Mouse (Mus musculus): ENCODE results near the gene Nod1. TPM values are rescaled to one million over a fixed set of nuclear protein-coding genes. Genes with fewer than 3 reads are reported as not detected.

Nod1 gene
- polyA plus RNA-seq, 1 experiment from 2014 or later = 2.2 TPM

GRCm38 (mm10) chr6:54943292-54943691 is 29.1 kb downstream of the Nod1 start:
- Histone ChIP-seq H3K4me2 (ENCODE audit: low read length) (no peak overlapping the region), H3K4me3 (replicated peaks; ENCODE audit: low read depth, low read length) (no peak overlapping the region), H3K27me3 (ENCODE audit: control insufficient read depth, insufficient read depth, low read length) (0 out of 2 replicates have a peak, but pooled peaks cover 5% of the 10 kb centered on the region), H3K27ac (replicated peaks; ENCODE audit: low read depth, low read length) (no peak overlapping the region), H3K36me3 (ENCODE audit: control insufficient read depth, insufficient read depth, low read length) (no peaks in the 10 kb centered on the region), H3K9me3 (ENCODE audit: control insufficient read depth, low read length) (no peaks in the 10 kb centered on the region), H3K4me1 (ENCODE audit: control insufficient read depth, insufficient read depth, low read length) (0 out of 2 replicates have a peak, but pooled peaks cover 3% of the 10 kb centered on the region), H3K9ac (replicated peaks; ENCODE audit: low read length) (no peak overlapping the region)
- no peak for ATAC-seq (ENCODE audit: low FRiP score, low TSS enrichment)
- no peak for DNase-seq
- 74% methylated on average over 16 of the region's 16 CpGs for WGBS

GRCm38 (mm10) chr6:54941149-54941548 is 31.3 kb downstream of the Nod1 start:
- no peaks in the 10 kb centered on the region for H3K9me3 ChIP-seq (ENCODE audit: control insufficient read depth, low read length)
- ATAC-seq (ENCODE audit: low FRiP score, low TSS enrichment) (no peak), DNase-seq (no peak)
- no peak overlapping the region for H3K4me3 ChIP-seq (replicated peaks; ENCODE audit: low read depth, low read length)
- H3K4me1 ChIP-seq (ENCODE audit: control insufficient read depth, insufficient read depth, low read length) = 0 out of 2 replicates have a peak, but pooled peaks cover 3% of the 10 kb centered on the region
- 95% methylated on average over 6 of the region's 6 CpGs for WGBS
- no peak overlapping the region for H3K9ac ChIP-seq (replicated peaks; ENCODE audit: low read length)
- H3K27me3 ChIP-seq (ENCODE audit: control insufficient read depth, insufficient read depth, low read length) = 0 out of 2 replicates have a peak, but pooled peaks cover 5% of the 10 kb centered on the region
- no peak overlapping the region for H3K27ac ChIP-seq (replicated peaks; ENCODE audit: low read depth, low read length)
- no peaks in the 10 kb centered on the region for H3K36me3 ChIP-seq (ENCODE audit: control insufficient read depth, insufficient read depth, low read length)
- H3K4me2 ChIP-seq (ENCODE audit: low read length) = no peak overlapping the region

GRCm38 (mm10) chr6:54940126-54940525 is 32.3 kb downstream of the Nod1 start:
- Histone ChIP-seq H3K9ac (replicated peaks; ENCODE audit: low read length) (no peak overlapping the region), H3K4me3 (replicated peaks; ENCODE audit: low read depth, low read length) (no peak overlapping the region), H3K4me1 (ENCODE audit: control insufficient read depth, insufficient read depth, low read length) (0 out of 2 replicates have a peak, but pooled peaks cover 3% of the 10 kb centered on the region), H3K27ac (replicated peaks; ENCODE audit: low read depth, low read length) (no peak overlapping the region), H3K27me3 (ENCODE audit: control insufficient read depth, insufficient read depth, low read length) (0 out of 2 replicates have a peak, but pooled peaks cover 5% of the 10 kb centered on the region), H3K36me3 (ENCODE audit: control insufficient read depth, insufficient read depth, low read length) (no peaks in the 10 kb centered on the region), H3K4me2 (ENCODE audit: low read length) (no peak overlapping the region), H3K9me3 (ENCODE audit: control insufficient read depth, low read length) (no peaks in the 10 kb centered on the region)
- 82% methylated on average over 7 of the region's 7 CpGs for WGBS
- ATAC-seq (ENCODE audit: low FRiP score, low TSS enrichment) (no peak), DNase-seq (peak; percentile 9)

- WGBS = 80% methylated on average over 4 of the region's 4 CpGs
- ATAC-seq (ENCODE audit: low FRiP score, low TSS enrichment) = no peak
These were observed 32.8 kb downstream of the Nod1 start for GRCm38 (mm10) chr6:54939631-54940030.

GRCm38 (mm10) chr6:54936496-54936895 is 35.9 kb downstream of the Nod1 start:
- Histone ChIP-seq H3K9ac (replicated peaks; ENCODE audit: low read length) (no peak overlapping the region), H3K27ac (replicated peaks; ENCODE audit: low read depth, low read length) (no peak overlapping the region), H3K9me3 (ENCODE audit: control insufficient read depth, low read length) (no peaks in the 10 kb centered on the region), H3K4me1 (ENCODE audit: control insufficient read depth, insufficient read depth, low read length) (0 out of 2 replicates have a peak, but pooled peaks cover 3% of the 10 kb centered on the region), H3K4me3 (replicated peaks; ENCODE audit: low read depth, low read length) (no peak overlapping the region), H3K27me3 (ENCODE audit: control insufficient read depth, insufficient read depth, low read length) (no peaks in the 10 kb centered on the region), H3K4me2 (ENCODE audit: low read length) (no peak overlapping the region), H3K36me3 (ENCODE audit: control insufficient read depth, insufficient read depth, low read length) (no peaks in the 10 kb centered on the region)
- no peak for DNase-seq
- 81% methylated on average over 2 of the region's 2 CpGs for WGBS
- ATAC-seq (ENCODE audit: low FRiP score, low TSS enrichment) = no peak

More at GRCm38 (mm10) chr6:54939631-54940030, 32.8 kb downstream of the Nod1 start:
- H3K27ac ChIP-seq (replicated peaks; ENCODE audit: low read depth, low read length) = no peak overlapping the region
- no peaks in the 10 kb centered on the region for H3K9me3 ChIP-seq (ENCODE audit: control insufficient read depth, low read length)
- 0 out of 2 replicates have a peak, but pooled peaks cover 5% of the 10 kb centered on the region for H3K27me3 ChIP-seq (ENCODE audit: control insufficient read depth, insufficient read depth, low read length)
- H3K4me3 ChIP-seq (replicated peaks; ENCODE audit: low read depth, low read length) = no peak overlapping the region
- DNase-seq = no peak
- H3K9ac ChIP-seq (replicated peaks; ENCODE audit: low read length) = no peak overlapping the region
- no peak overlapping the region for H3K4me2 ChIP-seq (ENCODE audit: low read length)
- H3K36me3 ChIP-seq (ENCODE audit: control insufficient read depth, insufficient read depth, low read length) = no peaks in the 10 kb centered on the region
- H3K4me1 ChIP-seq (ENCODE audit: control insufficient read depth, insufficient read depth, low read length) = 0 out of 2 replicates have a peak, but pooled peaks cover 3% of the 10 kb centered on the region

GRCm38 (mm10) chr6:54934930-54935329 is 37.5 kb downstream of the Nod1 start:
- Histone ChIP-seq H3K27ac (replicated peaks; ENCODE audit: low read depth, low read length) (no peak overlapping the region), H3K9ac (replicated peaks; ENCODE audit: low read length) (no peak overlapping the region), H3K4me2 (ENCODE audit: low read length) (no peak overlapping the region), H3K4me1 (ENCODE audit: control insufficient read depth, insufficient read depth, low read length) (no peaks in the 10 kb centered on the region), H3K9me3 (ENCODE audit: control insufficient read depth, low read length) (no peaks in the 10 kb centered on the region), H3K4me3 (replicated peaks; ENCODE audit: low read depth, low read length) (no peak overlapping the region), H3K27me3 (ENCODE audit: control insufficient read depth, insufficient read depth, low read length) (no peaks in the 10 kb centered on the region), H3K36me3 (ENCODE audit: control insufficient read depth, insufficient read depth, low read length) (no peaks in the 10 kb centered on the region)
- DNase-seq (no peak), ATAC-seq (ENCODE audit: low FRiP score, low TSS enrichment) (no peak)
- 87% methylated on average over 5 of the region's 5 CpGs for WGBS

- H3K27me3 ChIP-seq (ENCODE audit: control insufficient read depth, insufficient read depth, low read length) = no peaks in the 10 kb centered on the region
- H3K9me3 ChIP-seq (ENCODE audit: control insufficient read depth, low read length) = no peaks in the 10 kb centered on the region
- DNase-seq (no peak), ATAC-seq (ENCODE audit: low FRiP score, low TSS enrichment) (no peak)
- no peaks in the 10 kb centered on the region for H3K4me1 ChIP-seq (ENCODE audit: control insufficient read depth, insufficient read depth, low read length)
- H3K4me3 ChIP-seq (replicated peaks; ENCODE audit: low read depth, low read length) = no peak overlapping the region
- no peak overlapping the region for H3K27ac ChIP-seq (replicated peaks; ENCODE audit: low read depth, low read length)
- no peak overlapping the region for H3K4me2 ChIP-seq (ENCODE audit: low read length)
- H3K36me3 ChIP-seq (ENCODE audit: control insufficient read depth, insufficient read depth, low read length) = no peaks in the 10 kb centered on the region
- 90% methylated on average over 8 of the region's 8 CpGs for WGBS
- no peak overlapping the region for H3K9ac ChIP-seq (replicated peaks; ENCODE audit: low read length)
These were observed 38.1 kb downstream of the Nod1 start for GRCm38 (mm10) chr6:54934313-54934712.

- H3K9me3 ChIP-seq (ENCODE audit: control insufficient read depth, low read length) = no peaks in the 10 kb centered on the region
These were observed 38.5 kb downstream of the Nod1 start for GRCm38 (mm10) chr6:54933866-54934265.

GRCm38 (mm10) chr6:54933216-54933615 is 39.2 kb downstream of the Nod1 start:
- H3K4me1 ChIP-seq (ENCODE audit: control insufficient read depth, insufficient read depth, low read length) = no peaks in the 10 kb centered on the region
- H3K4me3 ChIP-seq (replicated peaks; ENCODE audit: low read depth, low read length) = no peak overlapping the region
- WGBS = 81% methylated on average over 5 of the region's 5 CpGs

More at GRCm38 (mm10) chr6:54933866-54934265, 38.5 kb downstream of the Nod1 start:
- no peak for ATAC-seq (ENCODE audit: low FRiP score, low TSS enrichment)
- H3K27me3 ChIP-seq (ENCODE audit: control insufficient read depth, insufficient read depth, low read length) = no peaks in the 10 kb centered on the region
- no peaks in the 10 kb centered on the region for H3K4me1 ChIP-seq (ENCODE audit: control insufficient read depth, insufficient read depth, low read length)
- no peak overlapping the region for H3K27ac ChIP-seq (replicated peaks; ENCODE audit: low read depth, low read length)
- WGBS = 84% methylated on average over 3 of the region's 3 CpGs
- no peak overlapping the region for H3K9ac ChIP-seq (replicated peaks; ENCODE audit: low read length)
- no peak for DNase-seq
- no peaks in the 10 kb centered on the region for H3K36me3 ChIP-seq (ENCODE audit: control insufficient read depth, insufficient read depth, low read length)
- H3K4me3 ChIP-seq (replicated peaks; ENCODE audit: low read depth, low read length) = no peak overlapping the region
- H3K4me2 ChIP-seq (ENCODE audit: low read length) = no peak overlapping the region

More at GRCm38 (mm10) chr6:54933216-54933615, 39.2 kb downstream of the Nod1 start:
- no peaks in the 10 kb centered on the region for H3K36me3 ChIP-seq (ENCODE audit: control insufficient read depth, insufficient read depth, low read length)
- no peak overlapping the region for H3K9ac ChIP-seq (replicated peaks; ENCODE audit: low read length)
- no peak overlapping the region for H3K27ac ChIP-seq (replicated peaks; ENCODE audit: low read depth, low read length)
- no peak for DNase-seq
- ATAC-seq (ENCODE audit: low FRiP score, low TSS enrichment) = no peak
- no peak overlapping the region for H3K4me2 ChIP-seq (ENCODE audit: low read length)
- H3K27me3 ChIP-seq (ENCODE audit: control insufficient read depth, insufficient read depth, low read length) = no peaks in the 10 kb centered on the region
- H3K9me3 ChIP-seq (ENCODE audit: control insufficient read depth, low read length) = no peaks in the 10 kb centered on the region

All from midbrain, embryonic 14.5 days (tissue).